In genomic region chr5:34635665-34636192, GRCm38 (mm10) we compare ENCODE assay signal across 8 mouse cellular contexts. TPM values are rescaled to one million over a fixed set of nuclear protein-coding genes. Genes with fewer than 3 reads are reported as not detected.
DNase-seq lines count a peak whose midpoint lies in the region; ATAC-seq and TF ChIP-seq lines count a peak whose summit lies in the region.

No protein-coding gene starts in this region.

- peaks cover 73% of the 10 kb centered on the region for H3K36me3 ChIP-seq in forebrain, embryonic 15.5 days
- peaks cover 51% of the 10 kb centered on the region for H3K36me3 ChIP-seq in liver, embryonic 11.5 days (ENCODE audit: control insufficient read depth, insufficient read depth, low read length)
- peaks cover 32% of the 10 kb centered on the region for H3K36me3 ChIP-seq in stomach, embryonic 16.5 days (ENCODE audit: control insufficient read depth, insufficient read depth, low read length)

- peak overlapping the region; percentile 61 for H3K9ac ChIP-seq in forebrain, embryonic 15.5 days (replicated peaks)
- peak overlapping the region; percentile 88 for H3K9ac ChIP-seq in liver, embryonic 11.5 days (ENCODE audit: low read depth, low read length)
- peak overlapping the region; percentile 89 for H3K9ac ChIP-seq in stomach, embryonic 16.5 days (ENCODE audit: low read length)

- no peak for TF ChIP-seq CTCF in bone marrow, adult 2 months (IDR thresholded peaks at IDR 0.05; ENCODE audit: control insufficient read depth, insufficient read depth, low read length)

- H3K4me2 ChIP-seq in forebrain, embryonic 15.5 days (replicated peaks): peak overlapping the region; percentile 58
- H3K4me2 ChIP-seq in liver, embryonic 11.5 days: peak overlapping the region; percentile 86
- peak overlapping the region; percentile 96 for H3K4me2 ChIP-seq in stomach, embryonic 16.5 days (ENCODE audit: low read depth, low read length)

- H3K4me3 ChIP-seq in bone marrow, adult 2 months (replicated peaks; ENCODE audit: control insufficient read depth, low read depth, low read length): peak overlapping the region; percentile 5
- peak overlapping the region; percentile 48 for H3K4me3 ChIP-seq in forebrain, embryonic 15.5 days
- H3K4me3 ChIP-seq in liver, embryonic 11.5 days (ENCODE audit: low read depth, low read length): peak overlapping the region; percentile 71
- H3K4me3 ChIP-seq in stomach, embryonic 16.5 days (replicated peaks; ENCODE audit: low read length): peak overlapping the region; percentile 81

- DNase-seq in kidney, postnatal 10 days: peak; percentile 20
- DNase-seq in kidney, postnatal 25 days: no peak
- no peak for DNase-seq in liver, embryonic 11.5 days (ENCODE audit: low spot score)
- DNase-seq in ovary, postnatal 10 days (ENCODE audit: low spot score): no peak
- no peak for DNase-seq in layer of hippocampus, postnatal 36 days

- H3K27ac ChIP-seq in bone marrow, adult 2 months (ENCODE audit: control insufficient read depth, insufficient read depth, low read depth, low read length, poor library complexity): peak overlapping the region; percentile 65
- peak overlapping the region; percentile 80; the same call in 1 of the 2 replicates for H3K27ac ChIP-seq in forebrain, embryonic 15.5 days (replicated peaks)
- H3K27ac ChIP-seq in liver, embryonic 11.5 days (ENCODE audit: low read depth, low read length): peak overlapping the region; percentile 11; the same call in 1 of the 2 replicates
- no peak overlapping the region for H3K27ac ChIP-seq in stomach, embryonic 16.5 days (ENCODE audit: low read length)

- no peak for TF ChIP-seq POLR2A in bone marrow, adult 2 months (IDR thresholded peaks at IDR 0.05; ENCODE audit: borderline replicate concordance, control insufficient read depth, low read depth, low read length)

- 62% methylated on average over 10 of the region's 10 CpGs for WGBS in bone marrow, adult 2 months
- WGBS in forebrain, embryonic 15.5 days: 63% methylated on average over 10 of the region's 10 CpGs
- 56% methylated on average over 10 of the region's 10 CpGs for WGBS in liver, embryonic 11.5 days
- 57% methylated on average over 10 of the region's 10 CpGs for WGBS in stomach, embryonic 16.5 days

- peaks cover 8% of the 10 kb centered on the region; the same call in 1 of the 2 replicates for H3K4me1 ChIP-seq in bone marrow, adult 2 months (ENCODE audit: control insufficient read depth, insufficient read depth, low read length)
- peaks cover 20% of the 10 kb centered on the region for H3K4me1 ChIP-seq in forebrain, embryonic 15.5 days
- H3K4me1 ChIP-seq in liver, embryonic 11.5 days (replicated peaks; ENCODE audit: control insufficient read depth, insufficient read depth, low read length): peaks cover 26% of the 10 kb centered on the region
- peaks cover 13% of the 10 kb centered on the region for H3K4me1 ChIP-seq in stomach, embryonic 16.5 days (ENCODE audit: control insufficient read depth, insufficient read depth, low read length)

- H3K9me3 ChIP-seq in forebrain, embryonic 15.5 days: no peaks in the 10 kb centered on the region
- no peaks in the 10 kb centered on the region for H3K9me3 ChIP-seq in liver, embryonic 11.5 days (ENCODE audit: control insufficient read depth, low read length)
- no peaks in the 10 kb centered on the region for H3K9me3 ChIP-seq in stomach, embryonic 16.5 days (replicated peaks; ENCODE audit: control insufficient read depth, low read length)

- ATAC-seq in forebrain, embryonic 15.5 days (replicated peaks): 0 out of 2 replicates have a peak, but pooled peaks have one; percentile 1
- no peak for ATAC-seq in liver, embryonic 11.5 days (replicated peaks; ENCODE audit: low FRiP score)
- ATAC-seq in stomach, embryonic 16.5 days (ENCODE audit: insufficient read depth, low FRiP score): no peak

- no peaks in the 10 kb centered on the region for H3K27me3 ChIP-seq in forebrain, embryonic 15.5 days
- no peaks in the 10 kb centered on the region for H3K27me3 ChIP-seq in liver, embryonic 11.5 days (replicated peaks; ENCODE audit: control insufficient read depth, insufficient read depth, low read length)
- H3K27me3 ChIP-seq in stomach, embryonic 16.5 days (ENCODE audit: control insufficient read depth, insufficient read depth, low read length): no peaks in the 10 kb centered on the region

RNA-seq across cellular contexts. Expression of gene Mfsd10, which starts 1.3 kb away (rescaled TPM):
- 31.2 and 77.7 TPM in 2 replicates for polyA plus RNA-seq in bone marrow, adult 2 months (2011; ENCODE audit: insufficient read depth, insufficient read length, low replicate concordance, missing spikeins)
- 96.0 and 98.0 TPM in 2 replicates for polyA plus RNA-seq in forebrain, embryonic 15.5 days (2015; fragmentation: Nextera tagmentation; extraction: Ambion mirVana)
- 103 and 127 TPM in 2 replicates for polyA plus RNA-seq in liver, embryonic 11.5 days (2014; fragmentation: Nextera tagmentation; extraction: Ambion mirVana)
- 118 and 151 TPM in 2 replicates for polyA plus RNA-seq in stomach, embryonic 16.5 days (2015; fragmentation: Nextera tagmentation; extraction: Ambion mirVana)
- 10 to 100 TPM; 35.3 to 49.4 TPM for total RNA-seq in layer of hippocampus, postnatal 36 days (2021)

RNA-seq across cellular contexts. Expression of gene Nop14, which starts 24.2 kb away (rescaled TPM):
- polyA plus RNA-seq in bone marrow, adult 2 months (2011; ENCODE audit: insufficient read depth, insufficient read length, low replicate concordance, missing spikeins): 14.2 and 21.3 TPM in 2 replicates
- polyA plus RNA-seq in forebrain, embryonic 15.5 days (2015; fragmentation: Nextera tagmentation; extraction: Ambion mirVana): 21.9 TPM in 2 replicates
- 42.6 and 43.4 TPM in 2 replicates for polyA plus RNA-seq in liver, embryonic 11.5 days (2014; fragmentation: Nextera tagmentation; extraction: Ambion mirVana)
- polyA plus RNA-seq in stomach, embryonic 16.5 days (2015; fragmentation: Nextera tagmentation; extraction: Ambion mirVana): 20.8 and 24.3 TPM in 2 replicates
- 10 to 100 TPM; 13.0 to 15.1 TPM for total RNA-seq in layer of hippocampus, postnatal 36 days (2021)

RNA-seq across cellular contexts. Expression of gene Grk4, which starts 24.4 kb away (rescaled TPM):
- 1.2 and 3.5 TPM in 2 replicates for polyA plus RNA-seq in bone marrow, adult 2 months (2011; ENCODE audit: insufficient read depth, insufficient read length, low replicate concordance, missing spikeins)
- polyA plus RNA-seq in forebrain, embryonic 15.5 days (2015; fragmentation: Nextera tagmentation; extraction: Ambion mirVana): 2.2 and 2.3 TPM in 2 replicates
- polyA plus RNA-seq in liver, embryonic 11.5 days (2014; fragmentation: Nextera tagmentation; extraction: Ambion mirVana): 1.7 and 1.9 TPM in 2 replicates
- polyA plus RNA-seq in stomach, embryonic 16.5 days (2015; fragmentation: Nextera tagmentation; extraction: Ambion mirVana): 2.1 TPM in 2 replicates
- total RNA-seq in layer of hippocampus, postnatal 36 days (2021): 1 to 10 TPM; 6.6 to 7.0 TPM

Comparison
In these comparisons a context has a peak if more than half of its experiments do, and no peak if none do; other contexts are left out.
1. H3K4me3 ChIP-seq: peak in every context shown above with its lines; median percentile 81 in stomach, embryonic 16.5 days; 71 in liver, embryonic 11.5 days; 48 in forebrain, embryonic 15.5 days; 5 in bone marrow, adult 2 months.